Mouse (Mus musculus) kidney, adult 2 months (tissue): ENCODE measurements around the gene Tlr8.

Experiments used
- CTCF ChIP-seq: fragments of 200-500 bp; conservative IDR thresholded peaks from 2 replicates; pipeline ENCODE4 v1.5.1; 2011; ENCODE audit warnings: low read depth, mild to moderate bottlenecking, control low read depth, low read length, moderate library complexity, mixed read lengths; ENCODE audit not compliant: insufficient read depth, insufficient read length
- POLR2A ChIP-seq: fragments of 200-500 bp; IDR thresholded peaks from one replicate; pipeline ENCODE4 v1.6.1; 2011; ENCODE audit warnings: low read depth, low read length, control low read depth

- TF ChIP-seq CTCF (no peak), POLR2A (no peak)
Measured at GRCm38 (mm10) chrX:167276551-167276950, 12.4 kb upstream of the Tlr8 start.
